ENCODE assay signal across 8 mouse cellular contexts in genomic region chr6:99388741-99389675, GRCm38 (mm10).
A peak's percentile ranks its signal among the peaks of the same experiment; 100 is the strongest.
DNase-seq lines count a peak whose midpoint lies in the region; ATAC-seq and TF ChIP-seq lines count a peak whose summit lies in the region.

No protein-coding gene starts in this region.

- TF ChIP-seq POLR2A in CH12.LX (IDR thresholded peaks at IDR 0.05; ENCODE audit: low read depth, low read length) = no peak
- no peak for TF ChIP-seq POLR2A in spleen, adult 2 months (IDR thresholded peaks at IDR 0.05; ENCODE audit: low read depth, low read length)

- TF ChIP-seq RAD21 in CH12.LX (IDR thresholded peaks at IDR 0.05; ENCODE audit: low read depth, low read length) = no peak

- no peaks in the 10 kb centered on the region for H3K27me3 ChIP-seq in CH12.LX (replicated peaks)
- no peaks in the 10 kb centered on the region for H3K27me3 ChIP-seq in liver, embryonic 14.5 days (ENCODE audit: control insufficient read depth, insufficient read depth, low read length)
- no peaks in the 10 kb centered on the region for H3K27me3 ChIP-seq in spleen, adult 2 months (ENCODE audit: control insufficient read depth, insufficient read depth, low read length)

- no peak overlapping the region for H3K4me2 ChIP-seq in CH12.LX (ENCODE audit: insufficient read depth, low read depth, poor library complexity, severe bottlenecking)
- no peak overlapping the region for H3K4me2 ChIP-seq in liver, embryonic 14.5 days (ENCODE audit: low read depth)

- no peaks in the 10 kb centered on the region for H3K36me3 ChIP-seq in CH12.LX (replicated peaks in 1 of 2; ENCODE audit: control insufficient read depth in 1 of 2, insufficient read depth in 1 of 2, low read length in 1 of 2)
- H3K36me3 ChIP-seq in liver, embryonic 14.5 days (replicated peaks; ENCODE audit: control insufficient read depth, insufficient read depth, low read depth) = no peaks in the 10 kb centered on the region
- H3K36me3 ChIP-seq in spleen, adult 2 months (ENCODE audit: control insufficient read depth, insufficient read depth, low read length) = no peaks in the 10 kb centered on the region

- no peak for TF ChIP-seq EP300 in CH12.LX (IDR thresholded peaks at IDR 0.05; ENCODE audit: low read length)
- TF ChIP-seq EP300 in liver, embryonic 14.5 days (IDR thresholded peaks at IDR 0.05; ENCODE audit: low read depth) = no peak

- peaks cover 20 to 50% of the 10 kb centered on the region in 2 experiments for H3K4me1 ChIP-seq in CH12.LX (ENCODE audit: control insufficient read depth in 1 of 2, insufficient read depth in 2 of 2)
- peaks cover 2% of the 10 kb centered on the region in 2 experiments; a peak in 3 of 4 replicates for H3K4me1 ChIP-seq in liver, embryonic 14.5 days (replicated peaks; ENCODE audit: control insufficient read depth in 2 of 2, insufficient read depth in 2 of 2, low read length in 1 of 2)
- H3K4me1 ChIP-seq in spleen, adult 2 months (ENCODE audit: control insufficient read depth, insufficient read depth, insufficient read length) = peaks cover 31% of the 10 kb centered on the region

- H3K9me3 ChIP-seq in CH12.LX (replicated peaks; ENCODE audit: low read length) = peaks cover 4% of the 10 kb centered on the region
- H3K9me3 ChIP-seq in liver, embryonic 14.5 days (ENCODE audit: control insufficient read depth, low read length) = no peaks in the 10 kb centered on the region

- WGBS in liver, embryonic 14.5 days (ENCODE audit: insufficient replicate concordance) = 21% methylated on average over 19 of the region's 19 CpGs
- WGBS in spleen, adult 2 months = 12% methylated on average over 19 of the region's 19 CpGs

- H3K4me3 ChIP-seq in CH12.LX (replicated peaks in 1 of 3; ENCODE audit: low read depth in 2 of 3, low read length in 2 of 3, poor library complexity in 1 of 3) = no peak overlapping the region
- no peak overlapping the region for H3K4me3 ChIP-seq in liver, embryonic 14.5 days (ENCODE audit: insufficient read depth in 1 of 2, low read depth in 2 of 2, low read length in 2 of 2)
- no peak overlapping the region for H3K4me3 ChIP-seq in spleen, adult 2 months (ENCODE audit: extremely low read depth, insufficient read depth, insufficient read length)

- H3K9ac ChIP-seq in CH12.LX (ENCODE audit: insufficient read depth, low read depth) = no peak overlapping the region
- H3K9ac ChIP-seq in liver, embryonic 14.5 days (replicated peaks) = no peak overlapping the region

- in situ Hi-C loops in CH12.LX (cut with MboI; ENCODE audit: low pct_ligation_motif_present, low pct_unique_long_range_greater_than_20kb, low sequenced_read_pairs) = loop anchor here (5.0 to 10.0 kb wide), 3 partner anchors 52 to 194 kb away; no protein-coding TSS in a partner anchor

- no peaks in the 10 kb centered on the region for H3K79me2 ChIP-seq in CH12.LX (replicated peaks; ENCODE audit: control insufficient read depth, extremely low read depth, insufficient read depth, poor library complexity, severe bottlenecking)

- peak; percentile 10 for DNase-seq in adrenal gland, adult 2 months
- DNase-seq in adrenal gland, adult 8-10 months = no peak
- DNase-seq in CH12.LX (ENCODE audit: extremely low read depth) = peak; percentile 73
- peak; percentile 54 to 71 for DNase-seq in heart, adult 9 months (ENCODE audit: low spot score in 2 of 2)
- DNase-seq in liver, embryonic 14.5 days (ENCODE audit: low read depth in 3 of 3, low spot score in 3 of 3) = peak in 1 of 3 experiments; percentile 14
- DNase-seq in spleen, adult 2 months (ENCODE audit: low read depth in 1 of 2, low spot score in 2 of 2) = peak; percentile 68 to 72
- no peak for DNase-seq in left cerebral cortex, postnatal 4 days
- no peak for DNase-seq in retina, postnatal 1 day

- TF ChIP-seq CTCF in CH12.LX (conservative IDR thresholded peaks at IDR 0.05 in 1 of 2, IDR thresholded peaks at IDR 0.05 in 1 of 2; ENCODE audit: low read depth in 2 of 2, low read length in 2 of 2) = no peak
- TF ChIP-seq CTCF in liver, embryonic 14.5 days (IDR thresholded peaks at IDR 0.05; ENCODE audit: low read depth) = no peak
- TF ChIP-seq CTCF in spleen, adult 2 months (IDR thresholded peaks at IDR 0.05; ENCODE audit: extremely low read depth, insufficient read depth, insufficient read length, insufficient replicate concordance) = no peak

- dilution Hi-C loops in CH12.LX (cut with MboI; ENCODE audit: extremely low pct_ligation_motif_present, extremely low pct_unique_long_range_greater_than_20kb, low sequenced_read_pairs) = no loop called here

- peak; percentile 33; the same call in 1 of the 2 replicates for ATAC-seq in liver, embryonic 14.5 days (ENCODE audit: insufficient read depth)

- intact Hi-C loops in left cerebral cortex, postnatal 4 days (cut with DNase I) = no loop called here

- no peak overlapping the region for H3K27ac ChIP-seq in CH12.LX (ENCODE audit: insufficient read depth, low read depth)
- no peak overlapping the region for H3K27ac ChIP-seq in liver, embryonic 14.5 days
- H3K27ac ChIP-seq in spleen, adult 2 months (ENCODE audit: insufficient read depth, low read length) = peak overlapping the region; percentile 87

TF ChIP-seq in CH12.LX, 34 proteins besides CTCF, POLR2A, EP300 and RAD21:
- TF ChIP-seq NRF1 (IDR thresholded peaks at IDR 0.05; ENCODE audit: low read depth, low read length) (no peak), SIN3A (IDR thresholded peaks at IDR 0.05; ENCODE audit: low read length) (no peak), ZC3H11A (IDR thresholded peaks at IDR 0.05; ENCODE audit: low read depth, low read length) (no peak), TCF12 (IDR thresholded peaks at IDR 0.05; ENCODE audit: low read depth, low read length) (no peak), UBTF (IDR thresholded peaks at IDR 0.05; ENCODE audit: low read depth, low read length) (no peak), NELFE (IDR thresholded peaks at IDR 0.05; ENCODE audit: low read depth, low read length) (no peak), MEF2A (IDR thresholded peaks at IDR 0.05; ENCODE audit: borderline replicate concordance, low read depth, low read length) (no peak), MAZ (IDR thresholded peaks at IDR 0.05; ENCODE audit: low read depth, low read length) (no peak), TBP (conservative IDR thresholded peaks at IDR 0.05; ENCODE audit: low read depth, low read length) (no peak), SMC3 (IDR thresholded peaks at IDR 0.05; ENCODE audit: low read depth, low read length) (0 out of 2 replicates have a peak, but pooled peaks have one; percentile 2), E2F4 (IDR thresholded peaks at IDR 0.05; ENCODE audit: insufficient replicate concordance, low read depth, low read length) (no peak), KAT2A (IDR thresholded peaks at IDR 0.05; ENCODE audit: insufficient replicate concordance, low read length) (no peak), MAX (IDR thresholded peaks at IDR 0.05; ENCODE audit: low read length) (peak; percentile 78), ZKSCAN1 (IDR thresholded peaks at IDR 0.05; ENCODE audit: borderline replicate concordance, low read depth, low read length) (no peak), JUN (IDR thresholded peaks at IDR 0.05; ENCODE audit: insufficient read depth, low read depth, low read length) (no peak), USF1 (IDR thresholded peaks at IDR 0.05; ENCODE audit: low read depth, low read length) (no peak), ELF1 (IDR thresholded peaks at IDR 0.05; ENCODE audit: low read depth, low read length) (no peak), ETS1 (conservative IDR thresholded peaks at IDR 0.05; ENCODE audit: low read depth, low read length) (0 out of 2 replicates have a peak, but pooled peaks have one; percentile 12), JUND (conservative IDR thresholded peaks at IDR 0.05; ENCODE audit: low read depth, low read length) (no peak), GABPA (IDR thresholded peaks at IDR 0.05; ENCODE audit: insufficient replicate concordance, low read depth, low read length) (no peak), MAFK (IDR thresholded peaks at IDR 0.05; ENCODE audit: insufficient replicate concordance, low read length) (no peak), IRF4 (IDR thresholded peaks at IDR 0.05; ENCODE audit: low read depth, low read length) (no peak), BHLHE40 (IDR thresholded peaks at IDR 0.05; ENCODE audit: low read depth, low read length) (peak; percentile 92), POLR2AphosphoS2 (IDR thresholded peaks at IDR 0.05; ENCODE audit: low read depth, low read length) (no peak), MXI1 (IDR thresholded peaks at IDR 0.05; ENCODE audit: low read depth, low read length) (no peak), RCOR1 (conservative IDR thresholded peaks at IDR 0.05; ENCODE audit: low read depth, low read length) (no peak)

Comparison
In these comparisons a context has a peak if more than half of its experiments do, and no peak if none do; other contexts are left out.
1. DNase-seq: peak in adrenal gland, adult 2 months (single experiment), CH12.LX (single experiment), heart, adult 9 months (2 of 2) and spleen, adult 2 months (2 of 2); none in adrenal gland, adult 8-10 months (single experiment), left cerebral cortex, postnatal 4 days (single experiment) and retina, postnatal 1 day (single experiment).